Mouse (Mus musculus) hematopoietic stem cell, adult 5-6 weeks (primary cell): ENCODE data around the gene Ptms. TPM values are rescaled to one million over a fixed set of nuclear protein-coding genes. Genes with fewer than 3 reads are reported as not detected.
A peak's percentile ranks its signal among the peaks of the same experiment; 100 is the strongest.
"Not testable (repeated sequence)": the region's sequence is repeated elsewhere in the genome, so short reads cannot be mapped to it uniquely, and the experiment has no call there.

Experiments
- ATAC-seq, 2 experiments: fragments of 125-278 bp in 1 of 2; replicated peaks in 1 of 2; 2 replicates each; pipeline ENCODE4 v1.8.0; 2016 to 2017; ENCODE audit warnings: inconsistent platforms in 2 of 2, mild to moderate bottlenecking in 2 of 2, moderate number of reproducible peaks in 2 of 2, low read depth in 1 of 2, moderate TSS enrichment in 1 of 2; ENCODE audit not compliant: low FRiP score in 2 of 2, poor library complexity in 2 of 2, severe bottlenecking in 2 of 2, insufficient read depth in 1 of 2, low TSS enrichment in 1 of 2
- total RNA-seq: library from RNA; stranded (forward); fragments of 172-1452, 232-1000 nt; gene quantifications from 2 replicates; pipeline ENCODE4 v1.2.3, GENCODE M21; 2017

Gene Ptms
- total RNA-seq, 1 experiment from 2014 or later, result 123 TPM

GRCm38 (mm10) chr6:124914511-124914910 lies 5.4 kb downstream of the Ptms start:
- ATAC-seq, result no peak

- ATAC-seq, result no peak
Observed at GRCm38 (mm10) chr6:124913721-124914285, 6.1 kb downstream of the Ptms start.

DNA sequence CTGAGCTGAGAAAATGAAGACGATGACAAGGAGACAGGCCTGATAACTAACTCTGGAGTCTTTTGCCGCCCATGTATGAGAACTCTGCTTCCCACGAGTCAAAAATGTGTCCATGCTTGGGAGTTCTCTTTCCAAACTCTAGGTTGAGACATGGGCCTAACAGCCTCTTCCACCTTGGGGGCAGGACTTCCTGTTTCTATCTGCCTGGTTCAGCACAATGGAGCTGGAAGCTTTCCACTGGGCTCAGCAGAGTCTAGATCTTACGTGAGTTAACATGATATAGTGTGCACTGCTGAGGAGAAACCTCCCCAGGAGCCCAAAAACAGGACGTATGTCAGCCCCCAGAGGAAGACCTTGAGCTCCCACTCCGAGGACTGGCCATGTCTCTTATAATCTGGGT lies 6.7 kb downstream of the Ptms start:
- no peak for ATAC-seq

- peak; percentile 34 to 57 for ATAC-seq
Observed at GRCm38 (mm10) chr6:124911533-124912218, 8.2 kb downstream of the Ptms start, which contains the start of gene Lag3. Lag3 (minus strand) TSS chr6:124911705.

DNA sequence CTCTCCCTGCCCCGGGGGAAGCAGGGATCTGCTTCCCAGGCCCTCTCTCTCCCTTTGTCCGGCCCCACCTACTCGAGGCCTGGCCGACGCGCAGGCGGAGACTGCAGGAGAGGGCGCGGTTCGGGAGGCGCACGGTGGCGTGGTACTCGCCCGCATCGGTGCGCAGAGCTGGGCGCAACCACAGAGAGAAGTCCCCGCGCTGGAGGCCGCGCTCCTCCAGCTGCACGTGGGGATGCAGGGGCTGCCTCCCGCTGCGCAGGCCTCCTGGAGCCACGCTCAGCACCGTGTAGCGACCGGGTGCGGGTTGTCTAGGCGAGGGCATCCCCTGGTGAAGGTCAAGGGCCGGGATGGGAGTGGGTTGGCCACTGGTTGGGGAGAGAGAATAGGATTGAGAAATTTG lies 9.9 kb downstream of the Ptms start:
- 0 out of 4 replicates have a peak, but pooled peaks have one; percentile 23 to 26 for ATAC-seq

DNA sequence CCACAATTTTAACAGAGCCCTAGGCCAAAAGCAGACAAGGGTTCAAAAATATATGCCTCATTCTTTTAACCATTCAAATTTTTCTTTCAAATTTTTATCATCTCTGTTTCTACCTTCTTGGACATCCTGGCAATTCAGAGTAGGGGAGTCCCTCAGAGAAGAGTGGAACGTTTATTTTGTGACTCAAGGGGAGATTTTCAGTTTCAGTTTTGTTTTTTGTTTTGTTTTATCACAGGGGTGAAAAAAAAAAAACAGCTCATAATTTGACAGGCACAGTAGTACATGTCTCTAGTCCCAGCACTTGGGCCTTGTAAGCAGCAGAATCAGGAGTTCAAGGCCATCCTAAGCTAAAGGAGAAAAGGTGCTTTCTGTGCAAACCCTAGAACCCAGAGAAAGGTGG lies 12.1 kb downstream of the Ptms start:
- ATAC-seq, result no peak

DNA sequence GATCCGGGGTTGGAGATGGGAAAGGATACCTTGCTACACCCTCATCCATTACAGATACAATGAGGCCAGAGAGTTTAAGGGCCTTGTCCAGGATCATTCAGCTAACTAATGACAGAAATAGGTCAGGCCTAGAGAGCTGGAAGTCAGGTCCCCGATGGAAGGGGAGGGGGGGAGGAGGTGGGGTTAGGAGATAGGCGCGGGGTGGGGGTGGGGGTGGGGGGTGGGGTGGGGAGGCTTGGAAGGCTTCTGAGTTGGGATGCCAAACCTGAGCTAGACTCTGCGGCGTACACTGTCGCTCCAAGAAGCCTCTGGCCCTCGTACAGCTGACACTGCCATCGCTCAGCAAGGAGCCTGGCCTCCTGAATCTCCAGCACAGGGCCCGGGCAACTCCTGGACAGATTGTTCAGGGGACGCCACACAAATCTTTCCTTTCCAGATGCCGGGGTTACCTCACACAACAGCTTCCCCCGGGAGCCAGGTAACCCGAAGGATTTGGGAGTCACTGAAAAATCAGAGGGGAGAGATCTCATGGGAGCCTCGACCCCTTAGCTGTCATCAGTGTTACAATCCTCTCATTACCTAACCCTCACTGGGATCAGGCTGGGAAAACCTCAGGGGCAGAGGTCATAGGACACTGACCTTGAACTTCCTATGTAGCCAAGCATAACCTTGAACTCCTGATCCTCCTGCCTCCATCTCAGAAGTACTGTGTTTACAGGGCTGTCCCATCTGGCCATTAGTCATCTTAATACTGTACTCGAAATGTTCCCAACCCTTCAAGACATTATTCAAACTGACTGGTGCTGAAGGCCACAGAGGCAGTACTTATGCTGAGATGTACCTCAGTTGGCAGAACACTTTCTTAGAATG lies 14.7 kb downstream of the Ptms start:
- ATAC-seq, result no peak

- ATAC-seq, result peak; percentile 40 to 54
Observed at GRCm38 (mm10) chr6:124904161-124904981, 15.5 kb downstream of the Ptms start.

DNA sequence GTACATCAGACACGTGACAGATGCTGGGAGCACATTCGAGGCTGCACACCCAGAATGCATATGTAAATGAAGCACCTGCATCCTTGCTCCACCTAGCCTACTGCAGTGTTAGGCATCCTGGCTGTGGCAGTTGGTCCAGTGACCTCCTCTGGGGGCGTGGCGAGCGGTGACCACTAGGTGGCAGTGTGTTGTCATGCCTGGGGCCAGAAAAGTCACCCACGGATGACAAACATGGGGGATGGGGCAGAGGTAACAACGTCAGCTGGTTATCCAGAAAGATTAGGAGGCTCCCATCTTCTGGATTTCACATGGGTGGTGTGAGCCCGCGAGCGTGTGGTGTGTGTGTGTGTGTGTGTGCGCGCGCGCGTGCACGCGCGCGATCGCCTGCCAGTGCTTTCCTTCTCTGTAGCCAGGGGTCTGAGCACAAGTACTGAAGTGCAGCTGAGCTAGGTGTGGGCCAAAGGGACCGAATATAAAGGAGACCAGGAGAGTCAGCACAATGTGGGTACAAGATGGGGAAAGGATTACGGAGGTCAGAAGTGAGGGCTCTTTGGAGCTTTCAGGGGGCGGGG lies 16.2 kb downstream of the Ptms start:
- peak; percentile 86 to 92 for ATAC-seq

DNA sequence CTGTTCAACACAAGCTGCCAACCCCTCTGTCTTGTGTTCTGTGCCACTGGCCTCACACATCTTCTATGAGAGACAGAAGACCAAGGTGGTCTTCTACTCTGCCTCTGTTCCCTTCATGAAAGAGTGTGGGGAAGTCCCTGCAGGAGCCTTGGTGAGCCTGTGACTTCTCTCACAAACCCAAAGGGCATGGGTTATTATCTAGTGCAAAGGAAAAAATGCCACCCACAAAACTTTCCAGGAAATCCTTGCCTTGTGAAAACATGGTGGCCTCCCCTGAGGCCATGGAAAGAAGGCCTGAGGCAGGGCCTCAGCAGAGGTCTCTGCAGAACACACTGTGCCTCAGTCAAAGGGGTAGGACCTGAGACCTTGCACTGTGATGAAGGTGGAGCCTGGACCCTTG lies 18.1 kb downstream of the Ptms start:
- ATAC-seq, result no peak

- ATAC-seq, result peak; percentile 31 to 37; a peak in 3 of 4 replicates
Observed at GRCm38 (mm10) chr6:124900801-124901480, 19.0 kb downstream of the Ptms start.

GRCm38 (mm10) chr6:124900056-124900800 lies 19.7 kb downstream of the Ptms start:
- no peak for ATAC-seq

GRCm38 (mm10) chr6:124898359-124898758 lies 21.5 kb downstream of the Ptms start:
- ATAC-seq, result peak; percentile 52 to 70; a peak in 2 of 4 replicates

DNA sequence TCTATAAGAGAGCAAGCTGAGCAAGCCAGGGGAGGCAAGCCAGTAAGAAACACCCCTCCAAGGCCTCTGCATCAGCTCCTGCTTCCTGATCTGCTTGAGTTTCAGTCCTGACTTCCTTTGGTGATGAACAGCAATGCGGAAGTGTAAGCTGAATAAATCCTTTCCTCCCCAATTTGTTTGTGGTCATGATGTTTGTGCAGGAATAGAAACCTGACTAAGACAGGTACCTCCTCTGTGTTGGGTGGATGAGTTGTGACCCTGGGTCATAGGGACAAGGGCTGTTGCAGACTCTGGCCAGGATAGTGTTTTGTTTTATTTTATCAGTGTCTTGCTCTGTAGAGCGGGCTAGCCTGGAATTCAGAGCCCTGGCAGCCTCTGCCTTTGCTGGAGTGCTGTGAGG lies 25.8 kb downstream of the Ptms start:
- not testable (repeated sequence) for ATAC-seq

DNA sequence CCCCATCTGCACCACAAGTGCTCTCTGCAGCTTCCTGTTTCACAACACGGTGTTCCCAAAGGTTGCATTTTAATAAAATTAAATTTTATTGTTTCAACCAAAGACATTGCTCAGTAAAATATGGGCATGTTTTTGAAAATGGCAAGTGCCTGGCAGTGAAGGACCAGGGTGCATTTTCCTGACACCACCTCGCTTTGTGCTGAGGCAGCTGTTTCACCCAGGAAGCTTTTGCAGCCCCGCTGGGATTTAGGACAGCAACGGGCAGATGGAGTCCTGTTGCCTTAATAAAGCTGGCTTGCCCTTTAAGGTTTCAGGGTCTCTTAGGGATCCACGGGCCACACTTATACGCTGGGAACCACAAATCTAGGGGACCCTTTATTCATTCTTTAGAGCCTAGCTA lies 28.9 kb downstream of the Ptms start:
- ATAC-seq, result no peak

- ATAC-seq, result no peak
Observed at GRCm38 (mm10) chr6:124888555-124889125, 31.3 kb downstream of the Ptms start.
